Mouse (Mus musculus) heart, adult 2 months (tissue): ENCODE results near the gene Mon1b.

ENCODE experiments used
- CTCF ChIP-seq: fragments of 200-600 bp; IDR thresholded peaks from 2 replicates; pipeline ENCODE4 v1.8.1; 2022; ENCODE audit warnings: antibody characterized with exemption, mild to moderate bottlenecking, moderate library complexity
- POLR2A ChIP-seq: fragments of 200-500 bp; IDR thresholded peaks from 2 replicates; pipeline ENCODE4 v1.6.1; 2011; ENCODE audit warnings: mild to moderate bottlenecking, low read depth, low read length, control low read depth; ENCODE audit not compliant: insufficient read depth

GRCm38 (mm10) chr8:113691622-113692343 lies 56.4 kb downstream of the Mon1b start:
- TF ChIP-seq CTCF: no peak
- TF ChIP-seq POLR2A: no peak
